Mouse (Mus musculus) olfactory bulb, adult 2 months (tissue): Measurements from ENCODE around the gene Tmem245.

Source experiments
- CTCF ChIP-seq: fragments of 200-500 bp; IDR thresholded peaks from 2 replicates; pipeline ENCODE4 v1.5.1; 2012; ENCODE audit warnings: low read depth, mild to moderate bottlenecking, low read length, moderate library complexity; ENCODE audit not compliant: insufficient read depth
- POLR2A ChIP-seq: fragments of 200-500 bp; IDR thresholded peaks from 2 replicates; pipeline ENCODE4 v1.6.1; 2012; ENCODE audit warnings: mild to moderate bottlenecking, low read depth, low read length, moderate library complexity; ENCODE audit not compliant: insufficient read depth

DNA sequence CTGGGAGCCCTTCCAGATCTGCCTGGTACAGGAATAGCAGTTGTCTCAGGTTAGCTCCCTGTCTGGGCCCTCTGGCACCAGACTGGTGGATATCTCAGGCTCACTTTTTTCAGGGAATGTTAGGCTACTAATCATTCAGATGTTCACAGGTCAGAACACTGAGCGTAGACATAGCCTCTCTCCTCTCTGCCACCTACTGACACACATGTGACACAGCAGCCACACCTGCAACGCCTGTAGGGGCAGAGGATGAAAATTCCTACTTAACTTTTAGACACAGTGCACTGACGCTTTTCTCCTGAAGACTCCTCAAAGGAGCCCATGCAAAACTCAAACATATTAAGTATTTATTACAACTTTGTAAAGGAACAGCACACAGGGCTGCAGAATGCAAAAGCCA is 49.7 kb downstream of the Tmem245 start:
- TF ChIP-seq POLR2A, result no peak
- TF ChIP-seq CTCF, result no peak
